8 mouse cellular contexts compared by ENCODE assay signal in genomic region chr7:143706697-143707438, GRCm38 (mm10). TPM values are rescaled to one million over a fixed set of nuclear protein-coding genes. Genes with fewer than 3 reads are reported as not detected.
DNase-seq lines count a peak whose midpoint lies in the region; ATAC-seq and TF ChIP-seq lines count a peak whose summit lies in the region.

No protein-coding gene starts in this region.

- no peak overlapping the region for H3K27ac ChIP-seq in embryonic facial prominence, embryonic 12.5 days
- no peak overlapping the region for H3K27ac ChIP-seq in kidney, adult 2 months (ENCODE audit: insufficient read depth, low read depth, low read length)
- no peak overlapping the region for H3K27ac ChIP-seq in limb, embryonic 11.5 days (replicated peaks; ENCODE audit: low read depth, low read length)
- peak overlapping the region; percentile 3; the same call in 1 of the 2 replicates for H3K27ac ChIP-seq in midbrain, postnatal 0 days (ENCODE audit: low read depth, low read length)

- no peak overlapping the region for H3K4me2 ChIP-seq in embryonic facial prominence, embryonic 12.5 days (replicated peaks)
- no peak overlapping the region for H3K4me2 ChIP-seq in limb, embryonic 11.5 days (ENCODE audit: low read depth, severe bottlenecking)
- no peak overlapping the region for H3K4me2 ChIP-seq in midbrain, postnatal 0 days (ENCODE audit: low read depth, low read length, poor library complexity, severe bottlenecking)

- 0 out of 2 replicates have a peak, but pooled peaks have one; percentile 47 for ATAC-seq in embryonic facial prominence, embryonic 12.5 days (ENCODE audit: insufficient number of reproducible peaks, insufficient read depth, low FRiP score, low TSS enrichment)
- no peak; the same call in 1 of the 2 replicates for ATAC-seq in limb, embryonic 11.5 days (ENCODE audit: insufficient number of reproducible peaks, low FRiP score, low TSS enrichment, low read depth)
- peak; percentile 75; the same call in 1 of the 2 replicates for ATAC-seq in midbrain, postnatal 0 days (ENCODE audit: low FRiP score)

- H3K4me3 ChIP-seq in embryonic facial prominence, embryonic 12.5 days: no peak overlapping the region
- no peak overlapping the region for H3K4me3 ChIP-seq in kidney, adult 2 months (ENCODE audit: insufficient read depth, low read depth, low read length)
- H3K4me3 ChIP-seq in limb, embryonic 11.5 days (ENCODE audit: low read depth, low read length): no peak overlapping the region
- H3K4me3 ChIP-seq in midbrain, postnatal 0 days (ENCODE audit: low read depth, low read length): no peak overlapping the region

- peaks cover 61% of the 10 kb centered on the region for H3K36me3 ChIP-seq in embryonic facial prominence, embryonic 12.5 days
- H3K36me3 ChIP-seq in kidney, adult 2 months (ENCODE audit: control insufficient read depth, insufficient read depth, low read length): no peaks in the 10 kb centered on the region
- 0 out of 2 replicates have a peak, but pooled peaks cover 7% of the 10 kb centered on the region for H3K36me3 ChIP-seq in limb, embryonic 11.5 days (ENCODE audit: control insufficient read depth, insufficient read depth, low read length)
- H3K36me3 ChIP-seq in midbrain, postnatal 0 days (ENCODE audit: insufficient read depth, low read length): peaks cover 61% of the 10 kb centered on the region

- H3K27me3 ChIP-seq in embryonic facial prominence, embryonic 12.5 days: no peaks in the 10 kb centered on the region
- H3K27me3 ChIP-seq in kidney, adult 2 months (replicated peaks; ENCODE audit: control insufficient read depth, insufficient read depth, low read length): no peaks in the 10 kb centered on the region
- no peaks in the 10 kb centered on the region for H3K27me3 ChIP-seq in limb, embryonic 11.5 days (ENCODE audit: control insufficient read depth, insufficient read depth, low read length)
- no peaks in the 10 kb centered on the region for H3K27me3 ChIP-seq in midbrain, postnatal 0 days (ENCODE audit: insufficient read depth, low read length)

- TF ChIP-seq POLR2A in kidney, adult 2 months (IDR thresholded peaks at IDR 0.05; ENCODE audit: low read depth, low read length): no peak

- H3K9ac ChIP-seq in embryonic facial prominence, embryonic 12.5 days: no peak overlapping the region
- no peak overlapping the region for H3K9ac ChIP-seq in limb, embryonic 11.5 days (ENCODE audit: low read length)
- no peak overlapping the region for H3K9ac ChIP-seq in midbrain, postnatal 0 days (replicated peaks; ENCODE audit: low read length, poor library complexity, severe bottlenecking)

- DNase-seq in 3T3-L1 (ENCODE audit: low read depth, low spot score): peak; percentile 97
- peak; percentile 89 for DNase-seq in adrenal gland, postnatal 25 days
- peak; percentile 93 to 96 for DNase-seq in heart, adult 18-20 months
- DNase-seq in kidney, adult 2 months: peak; percentile 96
- peak; percentile 95 for DNase-seq in limb, embryonic 11.5 days (ENCODE audit: low spot score)
- DNase-seq in midbrain, postnatal 0 days (ENCODE audit: low spot score): peak; percentile 98
- peak; percentile 66 to 86 for DNase-seq in spleen, postnatal 10 days (ENCODE audit: low spot score in 2 of 2)

- no peaks in the 10 kb centered on the region for H3K9me3 ChIP-seq in embryonic facial prominence, embryonic 12.5 days
- H3K9me3 ChIP-seq in limb, embryonic 11.5 days (ENCODE audit: control insufficient read depth, low read length): no peaks in the 10 kb centered on the region
- no peaks in the 10 kb centered on the region for H3K9me3 ChIP-seq in midbrain, postnatal 0 days (ENCODE audit: low read length)

- peak; percentile 100; the same call in 1 of the 2 replicates for TF ChIP-seq CTCF in kidney, adult 2 months (conservative IDR thresholded peaks at IDR 0.05; ENCODE audit: insufficient read depth, insufficient read length, low read depth, low read length)
- TF ChIP-seq CTCF in midbrain, postnatal 0 days (IDR thresholded peaks at IDR 0.05): peak; percentile 100

- 33% methylated on average over 7 of the region's 7 CpGs for WGBS in embryonic facial prominence, embryonic 12.5 days
- 35% methylated on average over 7 of the region's 7 CpGs for WGBS in kidney, adult 2 months
- 38% methylated on average over 7 of the region's 7 CpGs for WGBS in limb, embryonic 11.5 days
- 38% methylated on average over 7 of the region's 7 CpGs for WGBS in midbrain, postnatal 0 days

- 0 out of 2 replicates have a peak, but pooled peaks cover 7% of the 10 kb centered on the region for H3K4me1 ChIP-seq in embryonic facial prominence, embryonic 12.5 days
- no peaks in the 10 kb centered on the region for H3K4me1 ChIP-seq in kidney, adult 2 months (ENCODE audit: control insufficient read depth, insufficient read depth, low read length)
- H3K4me1 ChIP-seq in limb, embryonic 11.5 days (ENCODE audit: control insufficient read depth, insufficient read depth, low read length): no peaks in the 10 kb centered on the region
- no peaks in the 10 kb centered on the region for H3K4me1 ChIP-seq in midbrain, postnatal 0 days (ENCODE audit: insufficient read depth, low read length)

RNA-seq across cellular contexts. Expression of gene Tnfrsf23, which starts 21.2 kb away (rescaled TPM):
- 1.4 and 2.7 TPM in 2 replicates for total RNA-seq in adrenal gland, postnatal 25 days (2021)
- 0.47 and 1.1 TPM in 2 replicates for polyA plus RNA-seq in embryonic facial prominence, embryonic 12.5 days (2016; fragmentation: Nextera tagmentation; extraction: Ambion mirVana)
- total RNA-seq in heart, adult 18-20 months (2021): 1 to 10 TPM; 3.2 to 5.1 TPM
- polyA plus RNA-seq in kidney, adult 2 months (2012; rRNA removed): 3.0 and 3.5 TPM in 2 replicates
- 0.09 and 0.58 TPM in 2 replicates for polyA plus RNA-seq in limb, embryonic 11.5 days (2014; fragmentation: Nextera tagmentation; extraction: Ambion mirVana)
- total RNA-seq in midbrain, postnatal 0 days (2014; rRNA removed): 1.2 and 1.6 TPM in 2 replicates
- 0.93 and 1.7 TPM in 2 replicates for polyA plus RNA-seq in midbrain, postnatal 0 days (2015; fragmentation: Nextera tagmentation; extraction: Ambion mirVana)

RNA-seq across cellular contexts. Expression of gene Osbpl5, which starts 49.9 kb away (rescaled TPM):
- 22.8 and 37.0 TPM in 2 replicates for total RNA-seq in adrenal gland, postnatal 25 days (2021)
- 31.6 and 35.6 TPM in 2 replicates for polyA plus RNA-seq in embryonic facial prominence, embryonic 12.5 days (2016; fragmentation: Nextera tagmentation; extraction: Ambion mirVana)
- 10 to 100 TPM; 16.6 to 17.6 TPM for total RNA-seq in heart, adult 18-20 months (2021)
- polyA plus RNA-seq in kidney, adult 2 months (2012; rRNA removed): 75.0 and 77.1 TPM in 2 replicates
- 17.2 and 17.9 TPM in 2 replicates for polyA plus RNA-seq in limb, embryonic 11.5 days (2014; fragmentation: Nextera tagmentation; extraction: Ambion mirVana)
- 47.7 and 52.6 TPM in 2 replicates for total RNA-seq in midbrain, postnatal 0 days (2014; rRNA removed)
- polyA plus RNA-seq in midbrain, postnatal 0 days (2015; fragmentation: Nextera tagmentation; extraction: Ambion mirVana): 26.7 and 30.2 TPM in 2 replicates

RNA-seq across cellular contexts. Expression of gene Tnfrsf22, which starts 57.4 kb away (rescaled TPM):
- total RNA-seq in adrenal gland, postnatal 25 days (2021): 4.4 and 6.5 TPM in 2 replicates
- polyA plus RNA-seq in embryonic facial prominence, embryonic 12.5 days (2016; fragmentation: Nextera tagmentation; extraction: Ambion mirVana): 11.5 and 13.6 TPM in 2 replicates
- total RNA-seq in heart, adult 18-20 months (2021): 1 to 10 TPM; 2.7 to 3.3 TPM
- 5.4 and 5.6 TPM in 2 replicates for polyA plus RNA-seq in kidney, adult 2 months (2012; rRNA removed)
- polyA plus RNA-seq in limb, embryonic 11.5 days (2014; fragmentation: Nextera tagmentation; extraction: Ambion mirVana): 12.9 and 13.8 TPM in 2 replicates
- total RNA-seq in midbrain, postnatal 0 days (2014; rRNA removed): 1.6 and 2.6 TPM in 2 replicates
- 4.9 and 6.7 TPM in 2 replicates for polyA plus RNA-seq in midbrain, postnatal 0 days (2015; fragmentation: Nextera tagmentation; extraction: Ambion mirVana)

RNA-seq across cellular contexts. Expression of gene Mrgprg, which starts 59.9 kb away (rescaled TPM):
- total RNA-seq in adrenal gland, postnatal 25 days (2021): 0.27 and 0.67 TPM in 2 replicates
- not detected in 2 replicates for polyA plus RNA-seq in embryonic facial prominence, embryonic 12.5 days (2016; fragmentation: Nextera tagmentation; extraction: Ambion mirVana)
- total RNA-seq in heart, adult 18-20 months (2021): under 1 TPM in 1 of 2 experiments, not detected in 1; 0.36 TPM
- 0.33 and 1.1 TPM in 2 replicates for polyA plus RNA-seq in kidney, adult 2 months (2012; rRNA removed)
- not detected in 2 replicates for polyA plus RNA-seq in limb, embryonic 11.5 days (2014; fragmentation: Nextera tagmentation; extraction: Ambion mirVana)
- total RNA-seq in midbrain, postnatal 0 days (2014; rRNA removed): 0.14 and 0.27 TPM in 2 replicates
- not detected in 2 replicates for polyA plus RNA-seq in midbrain, postnatal 0 days (2015; fragmentation: Nextera tagmentation; extraction: Ambion mirVana)
